Mouse (Mus musculus) cerebellum, adult 2 months (tissue): ENCODE measurements at regions not wholly inside any gene's neighbourhood (a gene's known extent, or its start where the extent isn't known, plus 50 kb on each side); places are given as distances from the start of the nearest gene placed in this dataset.

Experiments
- CTCF ChIP-seq: fragments of 200-500 bp; IDR thresholded peaks from 2 replicates; pipeline ENCODE4 v1.5.1; 2011; ENCODE audit warnings: low read depth, mild to moderate bottlenecking, control low read depth, low read length, moderate library complexity, borderline replicate concordance; ENCODE audit not compliant: insufficient read depth
- POLR2A ChIP-seq: fragments of 200-500 bp; IDR thresholded peaks from 2 replicates; pipeline ENCODE4 v1.6.1; 2011; ENCODE audit warnings: low read length, control low read depth, borderline replicate concordance; ENCODE audit not compliant: insufficient read depth

DNA sequence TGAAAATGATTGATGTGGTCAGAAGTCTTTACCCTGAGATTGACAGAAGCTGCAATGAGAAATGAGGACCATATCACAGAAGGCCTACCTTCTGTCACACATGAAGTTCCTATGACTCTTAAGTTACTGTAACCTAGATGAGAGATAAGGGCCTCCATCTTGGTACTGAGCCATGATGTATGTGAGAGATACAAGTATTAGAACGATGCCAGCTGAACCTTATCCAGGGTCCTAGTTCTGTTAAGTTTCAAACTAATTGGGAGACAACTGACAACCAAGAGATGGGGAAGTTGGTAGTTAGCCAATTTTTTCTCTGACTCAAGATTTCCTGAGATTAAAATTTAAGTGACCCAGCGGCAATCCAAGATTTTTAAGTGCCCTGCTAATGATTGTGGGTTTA is 89.7 kb downstream of the E330014E10Rik start:
- TF ChIP-seq CTCF (no peak), POLR2A (no peak)
